Mouse (Mus musculus): Measurements from ENCODE around the gene Cbx8.
A peak's percentile ranks its signal among the peaks of the same experiment; 100 is the strongest.

DNA sequence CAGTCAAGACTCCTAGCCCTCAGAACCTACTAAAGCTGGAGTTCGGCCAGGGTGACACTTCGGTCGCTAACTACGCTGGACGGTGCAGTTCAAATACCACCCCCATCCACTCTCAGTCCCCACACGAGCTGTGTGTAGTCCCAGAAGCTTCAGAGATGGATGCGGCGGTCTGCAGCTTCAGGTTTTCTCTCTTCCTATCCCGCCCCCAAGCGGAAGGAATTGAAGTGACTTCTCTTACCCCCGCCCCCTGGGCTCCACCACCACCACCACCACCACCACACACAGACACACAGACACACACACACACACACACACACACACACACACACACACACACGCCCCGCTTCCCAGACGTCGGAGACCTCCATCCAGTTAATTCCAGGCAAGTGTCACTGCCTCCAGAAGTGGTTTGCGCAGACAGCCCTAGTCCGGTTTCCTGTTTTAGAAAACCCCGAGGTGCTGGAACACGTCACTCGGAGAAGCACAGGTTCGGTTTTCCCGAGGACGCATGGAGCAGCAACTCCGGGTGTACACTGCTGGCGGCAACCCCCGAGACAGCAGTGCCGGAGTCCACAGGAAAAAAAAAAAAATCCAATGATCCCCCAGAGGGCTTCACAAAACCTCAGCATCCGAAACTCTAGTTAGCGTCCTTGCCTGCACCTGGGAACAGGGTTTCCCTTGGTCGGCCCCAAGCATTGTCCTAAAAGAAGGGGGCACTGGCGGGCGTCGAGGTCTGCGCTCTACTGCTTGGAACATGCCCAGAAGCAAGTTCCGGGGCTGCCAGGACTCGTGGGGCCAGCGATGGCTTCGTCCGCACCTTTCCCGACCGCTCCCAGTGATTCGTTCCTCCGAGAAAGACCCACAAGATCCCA lies 6.7 kb upstream of the Cbx8 start:
- peak; percentile 26; the same call in 1 of the 2 replicates for TF ChIP-seq CTCF (IDR thresholded peaks at IDR 0.05; ENCODE audit: low read depth)
- TF ChIP-seq EP300 (IDR thresholded peaks at IDR 0.05; ENCODE audit: low read depth): no peak
